Mouse (Mus musculus): ENCODE results near the gene Kif6. TPM values are rescaled to one million over a fixed set of nuclear protein-coding genes. Genes with fewer than 3 reads are reported as not detected.

Gene Kif6
- total RNA-seq, 1 experiment, result 0.36 TPM

DNA sequence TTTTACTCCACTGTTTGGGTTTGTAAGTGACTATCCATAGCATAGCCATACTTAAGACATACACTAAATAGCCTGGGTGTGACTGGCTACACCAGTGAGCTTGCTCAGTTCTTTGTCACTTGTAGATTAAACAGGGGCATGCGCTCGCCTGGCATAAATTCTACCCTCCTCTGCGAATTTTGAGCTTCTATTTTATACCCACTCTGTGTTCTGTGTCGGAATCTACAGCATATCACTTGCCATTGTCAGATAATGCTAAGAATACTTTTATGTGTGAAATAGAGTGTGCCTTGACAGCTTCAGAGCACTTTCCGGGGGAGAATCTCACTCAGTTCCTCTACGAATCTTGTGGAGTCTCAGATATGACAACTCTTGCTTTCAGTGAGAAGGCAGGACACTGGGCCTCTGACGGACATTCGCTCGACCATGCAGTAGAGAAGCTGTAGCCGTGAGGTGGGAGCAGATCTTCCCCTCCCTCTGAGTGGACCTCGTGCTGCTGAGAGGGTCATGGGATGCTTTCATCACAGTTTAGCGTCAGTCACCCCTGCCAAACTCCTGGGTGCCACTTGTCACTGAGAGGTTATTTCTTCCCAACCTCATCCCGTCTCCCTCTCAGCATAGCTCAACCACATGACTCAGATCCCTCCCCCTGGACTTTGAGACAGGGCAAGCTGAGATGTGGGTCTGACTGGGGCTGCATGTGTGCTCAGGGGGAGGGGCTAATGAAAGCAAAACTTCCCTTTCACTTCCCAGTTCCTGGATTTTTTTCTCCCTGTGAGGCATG lies 12.3 kb downstream of the Kif6 start:
- Histone ChIP-seq H3K27ac (ENCODE audit: insufficient read depth, low read depth, low read length, poor library complexity, severe bottlenecking) (no peak overlapping the region), H3K4me1 (ENCODE audit: control insufficient read depth in 2 of 2, insufficient read depth in 2 of 2, low read length in 2 of 2, poor library complexity in 1 of 2) (no peaks in the 10 kb centered on the region), H3K4me3 (ENCODE audit: insufficient read depth in 1 of 2, low read depth in 1 of 2, low read length in 2 of 2, poor library complexity in 1 of 2, severe bottlenecking in 1 of 2) (no peak overlapping the region), H3K36me3 (ENCODE audit: control insufficient read depth, insufficient read depth, low read length, poor library complexity, severe bottlenecking) (no peaks in the 10 kb centered on the region), H3K9ac (ENCODE audit: insufficient read depth, low read depth, low read length, poor library complexity, severe bottlenecking) (no peak overlapping the region), H3K9me3 (ENCODE audit: control insufficient read depth, insufficient read depth, low read depth, low read length) (no peaks in the 10 kb centered on the region)
- in situ Hi-C loops (cut with MboI; ENCODE audit: low sequenced_read_pairs in 2 of 2, unreplicated experiment in 2 of 2), result no loop called here
- TF ChIP-seq CHD2 (IDR thresholded peaks at IDR 0.05; ENCODE audit: low read depth, low read length), result no peak
- DNase-seq (ENCODE audit: low read depth, low spot score), result no peak

DNA sequence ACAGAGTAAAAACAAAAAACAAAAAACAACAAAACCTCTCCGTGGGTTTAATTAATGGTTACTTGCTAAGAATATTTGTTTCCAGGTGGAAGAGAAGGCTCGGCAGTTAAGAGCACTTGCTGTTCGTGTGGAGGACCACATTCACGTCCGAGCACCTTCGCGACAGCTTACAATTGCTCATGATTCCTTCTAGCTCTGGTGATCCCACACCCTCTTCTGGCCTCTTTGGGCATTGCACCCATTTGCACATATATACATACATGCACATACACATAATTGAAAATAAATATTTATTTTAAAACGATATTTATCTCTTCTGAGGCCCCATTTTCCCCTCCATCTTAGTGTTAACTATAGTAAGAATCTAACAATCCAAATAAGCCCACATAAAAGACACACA lies 13.9 kb downstream of the Kif6 start:
- H3K27ac ChIP-seq (ENCODE audit: insufficient read depth, low read depth, low read length, poor library complexity, severe bottlenecking), result no peak overlapping the region
- H3K9ac ChIP-seq (ENCODE audit: insufficient read depth, low read depth, low read length, poor library complexity, severe bottlenecking), result no peak overlapping the region
- no peaks in the 10 kb centered on the region for H3K36me3 ChIP-seq (ENCODE audit: control insufficient read depth, insufficient read depth, low read length, poor library complexity, severe bottlenecking)
- in situ Hi-C loops (cut with MboI; ENCODE audit: low sequenced_read_pairs in 2 of 2, unreplicated experiment in 2 of 2), result no loop called here
- no peak for DNase-seq (ENCODE audit: low read depth, low spot score)
- TF ChIP-seq CHD2 (IDR thresholded peaks at IDR 0.05; ENCODE audit: low read depth, low read length) (no peak), ZC3H11A (IDR thresholded peaks at IDR 0.05; ENCODE audit: borderline replicate concordance, low read depth, low read length) (peak; percentile 24; the same call in 1 of the 2 replicates)
- no peaks in the 10 kb centered on the region for H3K9me3 ChIP-seq (ENCODE audit: control insufficient read depth, insufficient read depth, low read depth, low read length)
- no peak overlapping the region for H3K4me3 ChIP-seq (ENCODE audit: insufficient read depth in 1 of 2, low read depth in 1 of 2, low read length in 2 of 2, poor library complexity in 1 of 2, severe bottlenecking in 1 of 2)
- no peaks in the 10 kb centered on the region for H3K4me1 ChIP-seq (ENCODE audit: control insufficient read depth in 2 of 2, insufficient read depth in 2 of 2, low read length in 2 of 2, poor library complexity in 1 of 2)

DNA sequence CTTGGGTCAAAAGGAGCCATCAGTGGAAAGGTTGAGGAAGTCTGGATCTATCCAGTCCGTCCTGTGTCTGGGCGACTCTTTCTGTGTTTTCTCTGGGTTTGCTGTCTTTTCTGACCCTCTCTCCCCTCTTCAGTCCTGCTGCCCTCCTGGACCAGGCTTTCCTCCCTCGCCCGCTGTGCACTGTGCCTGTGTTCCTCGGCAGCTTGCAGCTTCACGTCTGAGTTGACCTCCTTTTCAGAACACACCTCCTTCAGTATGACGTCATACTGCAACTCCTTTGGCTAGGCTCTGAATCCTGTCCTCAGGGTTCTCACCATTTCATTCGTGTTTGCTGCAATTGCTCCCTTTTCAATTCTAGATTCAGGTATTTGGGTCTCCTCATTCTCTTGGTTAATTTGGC lies 18.1 kb downstream of the Kif6 start:
- Histone ChIP-seq H3K27ac (ENCODE audit: insufficient read depth, low read depth, low read length, poor library complexity, severe bottlenecking) (no peak overlapping the region; the same call in 1 of the 2 replicates), H3K4me1 (ENCODE audit: control insufficient read depth in 2 of 2, insufficient read depth in 2 of 2, low read length in 2 of 2, poor library complexity in 1 of 2) (no peaks in the 10 kb centered on the region), H3K9me3 (ENCODE audit: control insufficient read depth, insufficient read depth, low read depth, low read length) (no peaks in the 10 kb centered on the region), H3K36me3 (ENCODE audit: control insufficient read depth, insufficient read depth, low read length, poor library complexity, severe bottlenecking) (no peaks in the 10 kb centered on the region), H3K4me3 (ENCODE audit: insufficient read depth in 1 of 2, low read depth in 1 of 2, low read length in 2 of 2, poor library complexity in 1 of 2, severe bottlenecking in 1 of 2) (no peak overlapping the region), H3K9ac (ENCODE audit: insufficient read depth, low read depth, low read length, poor library complexity, severe bottlenecking) (no peak overlapping the region)
- in situ Hi-C loops (cut with MboI; ENCODE audit: low sequenced_read_pairs in 2 of 2, unreplicated experiment in 2 of 2), result no loop called here
- TF ChIP-seq ZNF384 (IDR thresholded peaks at IDR 0.05; ENCODE audit: low read depth, low read length) (no peak), HCFC1 (IDR thresholded peaks at IDR 0.05; ENCODE audit: borderline replicate concordance, insufficient read depth, low read length) (no peak), CHD2 (IDR thresholded peaks at IDR 0.05; ENCODE audit: low read depth, low read length) (no peak), ZC3H11A (IDR thresholded peaks at IDR 0.05; ENCODE audit: borderline replicate concordance, low read depth, low read length) (no peak), MAFK (IDR thresholded peaks at IDR 0.05; ENCODE audit: insufficient read depth, low read depth, low read length) (no peak)
- no peak for DNase-seq (ENCODE audit: low read depth, low spot score)

DNA sequence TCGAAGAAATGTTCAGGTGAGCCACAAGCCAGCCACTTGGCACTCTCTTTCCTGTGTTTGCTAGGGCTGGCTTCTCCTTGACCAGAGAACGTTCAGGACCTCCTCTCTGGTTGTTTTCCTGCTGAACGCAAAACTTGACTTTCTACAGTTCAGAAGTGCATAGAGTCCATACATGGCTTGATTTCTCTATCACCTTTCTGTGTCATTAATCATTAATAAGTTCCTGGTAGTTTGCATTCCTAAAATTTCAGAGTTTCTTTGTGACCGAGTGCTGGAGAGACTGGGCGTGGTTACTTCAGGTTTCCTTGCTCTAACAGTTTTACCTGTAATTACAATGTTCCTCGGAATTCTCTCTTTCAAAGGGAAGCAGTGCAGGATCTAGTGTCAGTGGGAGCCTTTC lies 27.0 kb downstream of the Kif6 start:
- Histone ChIP-seq H3K4me1 (ENCODE audit: control insufficient read depth in 2 of 2, insufficient read depth in 2 of 2, low read length in 2 of 2, poor library complexity in 1 of 2) (no peaks in the 10 kb centered on the region), H3K4me3 (ENCODE audit: insufficient read depth in 1 of 2, low read depth in 1 of 2, low read length in 2 of 2, poor library complexity in 1 of 2, severe bottlenecking in 1 of 2) (no peak overlapping the region), H3K36me3 (ENCODE audit: control insufficient read depth, insufficient read depth, low read length, poor library complexity, severe bottlenecking) (no peaks in the 10 kb centered on the region), H3K27ac (ENCODE audit: insufficient read depth, low read depth, low read length, poor library complexity, severe bottlenecking) (no peak overlapping the region), H3K9me3 (ENCODE audit: control insufficient read depth, insufficient read depth, low read depth, low read length) (no peaks in the 10 kb centered on the region), H3K9ac (ENCODE audit: insufficient read depth, low read depth, low read length, poor library complexity, severe bottlenecking) (no peak overlapping the region)
- DNase-seq (ENCODE audit: low read depth, low spot score), result no peak
- no peak for TF ChIP-seq ZC3H11A (IDR thresholded peaks at IDR 0.05; ENCODE audit: borderline replicate concordance, low read depth, low read length)
- in situ Hi-C loops (cut with MboI; ENCODE audit: low sequenced_read_pairs in 2 of 2, unreplicated experiment in 2 of 2), result no loop called here

DNA sequence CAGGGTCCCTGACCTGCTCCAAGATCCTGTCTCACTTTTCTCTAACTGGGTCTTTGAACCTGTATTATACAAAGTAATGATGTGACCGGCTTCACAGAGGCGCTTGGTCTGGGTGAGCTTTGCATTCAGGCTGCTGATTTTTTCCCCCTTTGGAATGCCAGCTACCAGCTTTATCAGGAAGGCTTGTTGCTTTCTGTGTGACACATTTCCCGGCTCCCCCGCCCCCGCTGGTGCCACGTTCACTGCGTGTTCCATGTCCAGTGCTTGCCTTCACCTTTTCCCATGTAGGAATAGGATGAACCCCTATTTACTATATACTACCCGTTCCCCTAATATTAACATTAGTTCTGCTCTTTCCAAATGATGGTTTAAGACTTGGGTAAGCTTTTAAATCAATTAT lies 27.4 kb downstream of the Kif6 start:
- Histone ChIP-seq H3K4me1 (ENCODE audit: control insufficient read depth in 2 of 2, insufficient read depth in 2 of 2, low read length in 2 of 2, poor library complexity in 1 of 2) (no peaks in the 10 kb centered on the region), H3K36me3 (ENCODE audit: control insufficient read depth, insufficient read depth, low read length, poor library complexity, severe bottlenecking) (no peaks in the 10 kb centered on the region), H3K27ac (ENCODE audit: insufficient read depth, low read depth, low read length, poor library complexity, severe bottlenecking) (no peak overlapping the region), H3K9ac (ENCODE audit: insufficient read depth, low read depth, low read length, poor library complexity, severe bottlenecking) (no peak overlapping the region), H3K9me3 (ENCODE audit: control insufficient read depth, insufficient read depth, low read depth, low read length) (no peaks in the 10 kb centered on the region), H3K4me3 (ENCODE audit: insufficient read depth in 1 of 2, low read depth in 1 of 2, low read length in 2 of 2, poor library complexity in 1 of 2, severe bottlenecking in 1 of 2) (no peak overlapping the region)
- in situ Hi-C loops (cut with MboI; ENCODE audit: low sequenced_read_pairs in 2 of 2, unreplicated experiment in 2 of 2), result no loop called here
- TF ChIP-seq MAFK (IDR thresholded peaks at IDR 0.05; ENCODE audit: insufficient read depth, low read depth, low read length), result no peak
- DNase-seq (ENCODE audit: low read depth, low spot score), result no peak

Data from ES-E14 (cell line).